Mouse (Mus musculus) induced T-regulatory cell, adult 2 months (primary cell): Measurements from ENCODE around the gene Lypd8.

ENCODE experiments used
- DNase-seq: peaks from one replicate; pipeline ENCODE4 v3.0.0-alpha.2; 2012; ENCODE audit warnings: low read depth

Lypd8 gene

DNA sequence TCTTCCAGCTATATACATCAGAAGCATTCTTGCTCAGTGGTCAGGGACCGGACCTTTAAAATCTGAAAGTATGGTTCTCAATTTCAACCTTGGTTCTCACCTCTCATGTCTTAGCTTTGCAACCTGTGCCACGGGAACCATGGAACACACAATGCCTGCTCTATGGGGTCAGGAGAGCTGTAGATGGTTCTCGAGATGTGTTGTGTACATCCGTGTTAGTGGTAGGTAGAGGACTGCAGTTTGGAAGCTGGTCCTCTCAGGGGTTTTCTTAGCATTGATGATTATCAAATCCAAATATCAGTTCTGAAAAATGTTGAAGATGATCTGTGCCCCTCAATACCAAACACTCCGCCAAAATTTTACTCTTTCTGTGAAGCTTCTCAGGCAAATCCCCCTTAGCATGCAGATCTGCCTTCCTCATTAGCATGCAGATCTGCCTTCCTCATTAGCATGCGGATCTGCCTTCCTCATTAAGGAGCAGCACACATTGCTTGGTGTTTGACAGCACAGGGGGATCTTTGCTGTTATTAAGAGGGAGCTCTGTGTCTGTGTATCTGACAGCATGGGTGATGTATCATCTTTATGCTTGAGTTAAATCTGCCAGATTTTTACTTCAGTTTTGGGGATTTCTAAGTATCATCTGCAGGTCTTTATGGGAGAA lies 21.3 kb downstream of the Lypd8 start:
- DNase-seq: no peak

- DNase-seq: no peak
Measured at GRCm38 (mm10) chr11:58400655-58401054, 21.8 kb downstream of the Lypd8 start.

DNA sequence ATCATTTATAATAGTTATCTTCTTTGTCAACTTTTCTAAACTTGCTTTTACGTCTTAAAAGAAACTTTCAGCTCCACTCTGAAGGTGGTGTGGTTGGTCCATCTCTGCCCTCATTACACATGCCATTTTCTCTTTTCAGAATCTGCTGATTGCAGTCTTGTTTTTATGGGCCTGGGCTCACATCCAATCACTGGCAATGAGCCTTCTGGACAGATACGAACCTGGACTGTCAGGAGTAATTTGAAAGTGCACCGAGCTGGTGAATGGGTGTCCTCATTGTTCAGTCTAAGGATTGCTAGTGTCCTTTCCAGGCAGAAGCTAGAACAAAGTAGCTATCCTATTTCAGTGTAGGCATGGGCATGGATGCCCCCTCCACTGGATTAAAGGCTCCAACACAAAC lies 29.2 kb downstream of the Lypd8 start:
- DNase-seq: no peak

GRCm38 (mm10) chr11:58418336-58418735 lies 39.5 kb downstream of the Lypd8 start:
- DNase-seq: no peak

- no peak for DNase-seq
Measured at GRCm38 (mm10) chr11:58420815-58421214, 42.0 kb downstream of the Lypd8 start, which contains the start of gene 1810065E05Rik. Gene 1810065E05Rik (plus strand): TSS chr11:58421111.

DNA sequence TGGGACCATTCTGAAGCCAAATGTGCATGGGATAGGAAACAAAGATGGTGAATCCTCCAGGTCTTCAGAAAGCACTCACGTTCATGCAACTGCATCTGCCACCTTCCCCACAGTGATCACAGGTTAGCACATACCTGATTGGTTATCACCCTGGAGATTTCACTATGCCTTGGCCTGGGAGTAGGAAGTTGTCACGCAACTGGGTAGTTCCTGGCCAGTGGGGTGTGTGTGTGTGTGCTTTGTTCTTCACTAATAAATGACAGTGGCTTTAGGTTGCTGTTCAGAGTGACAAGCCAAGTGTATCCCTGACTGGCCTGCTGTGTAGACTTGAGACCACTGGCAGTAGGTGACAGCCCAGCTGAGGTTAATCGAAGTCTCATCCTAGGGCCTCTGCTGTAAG lies 53.4 kb downstream of the Lypd8 start, which contains the start of gene Gm12253:
Gene Gm12253 (plus strand): TSS at position 301 of the 400 bp plus-strand sequence.
- DNase-seq: no peak

GRCm38 (mm10) chr11:58437866-58438265 lies 59.0 kb downstream of the Lypd8 start:
- no peak for DNase-seq
